Mouse (Mus musculus): ENCODE results near the gene Izumo4.

Gene Izumo4

GRCm38 (mm10) chr10:80669737-80670485 lies 32.1 kb upstream of the Izumo4 start:
- no peak for DNase-seq (ENCODE audit: low read depth)

GRCm38 (mm10) chr10:80670531-80670930 lies 31.5 kb upstream of the Izumo4 start:
- no peak for DNase-seq (ENCODE audit: low read depth)

- DNase-seq (ENCODE audit: low read depth) = no peak
Measured at GRCm38 (mm10) chr10:80671251-80671650, 30.7 kb upstream of the Izumo4 start.

GRCm38 (mm10) chr10:80671936-80672690 lies 29.9 kb upstream of the Izumo4 start:
- DNase-seq (ENCODE audit: low read depth) = peak; percentile 63

GRCm38 (mm10) chr10:80673690-80674089 lies 28.3 kb upstream of the Izumo4 start:
- DNase-seq (ENCODE audit: low read depth) = no peak

GRCm38 (mm10) chr10:80674161-80674711 lies 27.7 kb upstream of the Izumo4 start:
- peak; percentile 22 for DNase-seq (ENCODE audit: low read depth)

- DNase-seq (ENCODE audit: low read depth) = no peak
Measured at GRCm38 (mm10) chr10:80674851-80675404, 27.1 kb upstream of the Izumo4 start.

- peak; percentile 42 for DNase-seq (ENCODE audit: low read depth)
Measured at GRCm38 (mm10) chr10:80675405-80676197, 26.4 kb upstream of the Izumo4 start.

GRCm38 (mm10) chr10:80676198-80676928 lies 25.6 kb upstream of the Izumo4 start:
- peak; percentile 100 for DNase-seq (ENCODE audit: low read depth)

- peak; percentile 87 for DNase-seq (ENCODE audit: low read depth)
Measured at GRCm38 (mm10) chr10:80677128-80677875, 24.7 kb upstream of the Izumo4 start.

- DNase-seq (ENCODE audit: low read depth) = peak; percentile 100
Measured at GRCm38 (mm10) chr10:80677942-80678436, 24.0 kb upstream of the Izumo4 start, which contains the start of gene Mknk2. Gene Mknk2 (minus strand): TSS chr10:80678112.

GRCm38 (mm10) chr10:80678601-80679377 lies 23.2 kb upstream of the Izumo4 start:
- peak; percentile 90 for DNase-seq (ENCODE audit: low read depth)

GRCm38 (mm10) chr10:80679556-80680259 lies 22.3 kb upstream of the Izumo4 start:
- DNase-seq (ENCODE audit: low read depth) = peak; percentile 57

- DNase-seq (ENCODE audit: low read depth) = no peak
Measured at GRCm38 (mm10) chr10:80680260-80680696, 21.7 kb upstream of the Izumo4 start.

- DNase-seq (ENCODE audit: low read depth) = no peak
Measured at GRCm38 (mm10) chr10:80682003-80682402, 20.0 kb upstream of the Izumo4 start.

- no peak for DNase-seq (ENCODE audit: low read depth)
Measured at GRCm38 (mm10) chr10:80683647-80684046, 18.3 kb upstream of the Izumo4 start.

GRCm38 (mm10) chr10:80684214-80684613 lies 17.8 kb upstream of the Izumo4 start:
- DNase-seq (ENCODE audit: low read depth) = peak; percentile 78

GRCm38 (mm10) chr10:80684984-80685383 lies 17.0 kb upstream of the Izumo4 start:
- no peak for DNase-seq (ENCODE audit: low read depth)

GRCm38 (mm10) chr10:80686617-80687016 lies 15.4 kb upstream of the Izumo4 start:
- no peak for DNase-seq (ENCODE audit: low read depth)
